Mouse (Mus musculus): Measurements from ENCODE around the gene Lrrc56. TPM values are rescaled to one million over a fixed set of nuclear protein-coding genes. Genes with fewer than 3 reads are reported as not detected.
"Not testable (repeated sequence)": the region's sequence is repeated elsewhere in the genome, so short reads cannot be mapped to it uniquely, and the experiment has no call there.

Lrrc56 gene
- polyA plus RNA-seq, 1 experiment, result 5.8 TPM

DNA sequence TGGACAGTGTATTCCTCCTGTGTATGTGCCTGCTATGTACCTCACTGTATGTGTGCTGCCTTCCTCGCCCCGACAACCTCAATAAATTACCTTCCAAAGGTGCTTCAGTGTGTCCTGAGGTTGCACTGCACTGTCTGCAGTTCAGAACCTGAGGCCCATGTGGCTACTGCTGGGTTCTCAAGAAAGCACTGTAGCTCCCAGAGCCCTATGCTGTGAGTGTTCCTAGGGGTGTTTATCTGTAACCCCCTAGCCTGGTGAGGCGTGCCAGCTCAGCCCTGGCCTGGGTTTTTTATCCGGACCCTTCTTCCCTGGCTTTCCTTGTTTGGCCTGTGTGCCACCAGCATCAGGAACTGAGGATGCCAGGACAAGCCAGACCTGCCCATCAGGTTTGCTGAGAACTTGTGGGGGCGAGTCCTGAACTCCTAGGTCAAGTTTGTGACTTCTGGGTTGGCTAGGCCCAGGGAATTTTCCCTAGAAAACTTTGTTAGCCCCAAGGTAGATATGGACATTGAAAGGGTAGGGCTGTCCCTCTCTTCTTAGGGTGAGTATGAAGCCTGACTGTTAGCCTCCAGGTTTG, 24.7 kb downstream of the Lrrc56 start:
- H3K4me3 ChIP-seq (ENCODE audit: insufficient read depth, low read depth, low read length), result no peak overlapping the region

DNA sequence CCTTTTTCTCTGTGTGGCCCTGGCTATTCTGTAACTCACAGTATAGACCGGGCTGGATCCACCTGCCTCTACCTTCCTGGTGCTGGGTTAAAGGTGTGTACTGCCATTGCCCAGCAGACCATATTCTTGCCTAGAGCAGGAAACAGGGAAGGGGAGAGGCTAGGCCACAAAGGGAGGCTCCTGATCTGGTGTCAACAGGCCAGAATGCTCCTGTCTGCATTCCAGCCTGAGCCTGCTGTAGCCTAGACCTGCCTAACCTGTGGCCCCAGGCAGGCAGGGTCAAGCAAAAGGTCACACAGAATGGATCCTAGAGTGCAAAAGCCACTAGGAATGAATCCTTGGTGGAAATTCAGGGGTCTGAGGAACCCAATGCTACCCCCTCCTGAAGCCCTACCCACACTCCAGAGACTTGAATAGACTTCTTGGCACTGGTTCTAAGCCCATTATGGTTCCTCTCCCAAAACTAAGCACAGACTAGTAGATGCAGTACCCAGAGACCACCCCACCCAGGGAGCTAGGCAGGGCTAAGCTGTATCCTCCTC, 25.7 kb downstream of the Lrrc56 start:
- Histone ChIP-seq H3K27ac (replicated peaks; ENCODE audit: low read depth, low read length) (no peak overlapping the region), H3K4me3 (ENCODE audit: insufficient read depth, low read depth, low read length) (no peak overlapping the region), H3K4me1 (ENCODE audit: control insufficient read depth, insufficient read depth, insufficient read length, low read length) (peaks cover 14% of the 10 kb centered on the region)

More for the DNA sequence above, 24.7 kb downstream of the Lrrc56 start:
- Histone ChIP-seq H3K4me1 (ENCODE audit: control insufficient read depth, insufficient read depth, insufficient read length, low read length) (peaks cover 14% of the 10 kb centered on the region), H3K27ac (replicated peaks; ENCODE audit: low read depth, low read length) (no peak overlapping the region)

DNA sequence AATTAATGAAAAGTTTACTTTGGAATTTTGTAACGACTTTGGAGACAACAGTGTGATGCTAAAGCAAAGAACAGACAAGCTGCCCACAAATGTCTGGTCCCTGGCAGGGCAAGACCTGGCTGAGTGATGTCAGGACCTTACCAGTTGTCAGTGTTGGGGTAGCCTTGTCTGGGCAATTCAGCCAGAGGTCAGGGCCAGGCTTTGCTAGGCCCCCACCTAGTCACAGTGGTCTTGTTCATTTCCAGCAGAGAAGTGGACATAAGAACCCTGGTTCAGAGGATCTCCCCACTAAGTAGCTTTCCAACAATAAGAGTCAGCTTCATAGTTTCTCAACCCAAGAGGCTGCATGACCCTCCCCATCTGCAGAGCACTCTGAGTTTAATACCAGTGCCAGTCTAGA, 26.4 kb downstream of the Lrrc56 start:
- Histone ChIP-seq H3K27ac (replicated peaks; ENCODE audit: low read depth, low read length) (no peak overlapping the region), H3K4me1 (ENCODE audit: control insufficient read depth, insufficient read depth, insufficient read length, low read length) (peaks cover 14% of the 10 kb centered on the region), H3K4me3 (ENCODE audit: insufficient read depth, low read depth, low read length) (no peak overlapping the region)

DNA sequence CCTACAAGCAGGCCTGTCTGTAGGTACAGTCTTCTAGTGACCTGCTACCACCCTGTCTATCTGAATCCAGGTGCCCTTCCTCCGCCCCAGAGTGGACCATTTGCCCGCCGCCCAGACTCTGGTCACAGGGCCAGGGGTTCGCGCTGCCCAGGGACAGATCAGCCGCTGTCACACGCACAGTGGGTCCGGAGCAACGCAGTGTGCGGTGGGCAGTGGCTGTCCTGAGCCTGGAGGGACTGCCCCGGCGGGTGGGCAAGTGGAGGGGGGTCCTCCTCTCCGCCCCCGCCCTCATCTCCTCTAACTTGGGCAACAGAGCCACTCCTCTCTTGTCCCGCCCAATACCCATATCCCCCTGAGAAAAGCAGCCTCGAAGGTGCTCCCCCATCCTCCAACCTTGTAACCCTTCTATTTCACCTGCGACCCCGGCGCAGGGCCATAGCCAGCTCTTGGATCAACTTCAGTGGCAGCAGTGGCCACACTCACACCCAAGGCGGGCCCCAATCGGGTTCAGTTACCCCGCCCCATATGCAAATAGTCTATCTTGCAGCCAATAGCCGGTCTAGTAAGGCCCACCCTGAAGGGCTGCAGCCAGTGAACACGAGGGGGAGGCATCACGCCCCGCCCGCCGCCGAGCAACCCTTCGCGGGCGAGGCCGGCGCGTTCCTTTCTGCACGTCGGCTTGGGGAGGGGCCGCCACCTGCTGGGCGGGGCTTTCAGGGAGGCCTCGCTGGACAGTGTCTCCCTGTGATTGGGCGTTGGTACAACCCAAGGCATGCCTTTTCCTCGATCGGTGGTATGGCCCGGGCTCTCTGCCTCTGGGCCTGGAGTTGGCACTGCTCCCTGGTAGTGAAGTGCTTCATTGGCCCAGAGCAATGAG, 27.5 kb downstream of the Lrrc56 start:
- no peak overlapping the region for H3K27ac ChIP-seq (replicated peaks; ENCODE audit: low read depth, low read length)
- peak overlapping the region; percentile 43 for H3K4me3 ChIP-seq (ENCODE audit: insufficient read depth, low read depth, low read length)
- H3K4me1 ChIP-seq (ENCODE audit: control insufficient read depth, insufficient read depth, insufficient read length, low read length), result peaks cover 13% of the 10 kb centered on the region

DNA sequence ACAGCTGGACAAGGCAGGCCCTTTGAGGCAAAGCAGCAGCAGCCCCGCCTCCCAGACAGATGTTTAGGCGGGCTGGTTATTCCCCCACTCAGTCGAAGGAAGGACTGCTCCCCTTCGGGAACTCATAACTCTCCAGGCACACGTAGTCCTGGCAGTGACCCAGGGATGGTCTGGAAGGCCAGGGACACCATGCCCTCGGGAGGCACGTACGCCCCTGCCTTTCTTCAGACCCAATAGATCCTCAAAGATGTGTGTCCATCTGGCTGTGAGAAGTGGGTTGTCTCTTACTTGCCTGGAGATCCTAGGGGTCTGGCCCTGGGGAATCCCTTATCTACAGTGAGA, 28.1 kb downstream of the Lrrc56 start:
- H3K27ac ChIP-seq (replicated peaks; ENCODE audit: low read depth, low read length), result no peak overlapping the region; the same call in 1 of the 2 replicates
- H3K4me1 ChIP-seq (ENCODE audit: control insufficient read depth, insufficient read depth, insufficient read length, low read length), result peaks cover 9% of the 10 kb centered on the region
- H3K4me3 ChIP-seq (ENCODE audit: insufficient read depth, low read depth, low read length), result peak overlapping the region; percentile 37

DNA sequence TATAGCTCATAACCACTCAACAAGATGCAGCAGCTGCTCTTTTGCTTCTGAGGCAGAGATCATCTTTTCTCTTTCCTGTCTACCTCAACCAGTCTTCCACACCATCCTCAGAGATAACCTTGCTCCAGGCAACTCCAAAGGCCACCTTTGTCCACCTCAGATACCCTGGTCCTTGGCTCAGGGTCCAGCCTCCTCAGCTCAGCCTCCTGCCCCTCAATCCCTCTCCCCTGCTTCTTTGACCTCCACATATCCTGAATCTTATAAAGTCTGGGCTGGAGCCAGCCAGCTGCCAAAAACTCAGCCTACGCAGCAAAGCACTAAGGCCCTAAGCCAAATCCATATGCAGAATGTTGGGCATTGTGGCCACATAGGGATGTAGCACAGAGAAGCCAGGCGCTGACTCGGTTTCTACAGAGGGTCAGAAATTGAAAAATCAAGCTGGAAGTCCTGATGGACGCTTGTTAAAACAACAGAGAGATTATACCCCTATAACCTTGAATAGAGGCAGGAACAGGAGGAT, 28.8 kb downstream of the Lrrc56 start:
- Histone ChIP-seq H3K4me3 (ENCODE audit: insufficient read depth, low read depth, low read length) (no peak overlapping the region), H3K27ac (replicated peaks; ENCODE audit: low read depth, low read length) (no peak overlapping the region), H3K4me1 (ENCODE audit: control insufficient read depth, insufficient read depth, insufficient read length, low read length) (peaks cover 9% of the 10 kb centered on the region)

DNA sequence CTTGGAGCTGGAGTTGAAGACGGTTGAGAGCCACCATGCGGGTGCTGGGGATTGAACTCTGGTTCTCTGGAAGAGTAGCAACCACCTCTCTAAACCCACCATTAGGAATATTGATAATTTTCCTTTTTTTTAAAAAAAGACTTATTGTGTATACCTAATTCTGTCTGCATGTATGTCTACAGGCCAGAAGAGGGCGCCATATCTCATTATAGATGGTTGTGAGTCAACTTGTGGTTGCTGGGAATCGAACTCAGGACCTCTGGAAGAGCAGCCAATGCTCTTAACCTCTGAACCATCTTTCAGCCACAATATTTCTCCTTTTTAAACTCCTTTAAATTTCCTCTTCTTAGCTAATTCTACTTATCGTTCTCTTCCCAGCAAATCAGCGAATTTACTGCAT, 32.6 kb downstream of the Lrrc56 start:
- peaks cover 19% of the 10 kb centered on the region for H3K4me1 ChIP-seq (ENCODE audit: control insufficient read depth, insufficient read depth, insufficient read length, low read length)
- no peak overlapping the region for H3K27ac ChIP-seq (replicated peaks; ENCODE audit: low read depth, low read length)

DNA sequence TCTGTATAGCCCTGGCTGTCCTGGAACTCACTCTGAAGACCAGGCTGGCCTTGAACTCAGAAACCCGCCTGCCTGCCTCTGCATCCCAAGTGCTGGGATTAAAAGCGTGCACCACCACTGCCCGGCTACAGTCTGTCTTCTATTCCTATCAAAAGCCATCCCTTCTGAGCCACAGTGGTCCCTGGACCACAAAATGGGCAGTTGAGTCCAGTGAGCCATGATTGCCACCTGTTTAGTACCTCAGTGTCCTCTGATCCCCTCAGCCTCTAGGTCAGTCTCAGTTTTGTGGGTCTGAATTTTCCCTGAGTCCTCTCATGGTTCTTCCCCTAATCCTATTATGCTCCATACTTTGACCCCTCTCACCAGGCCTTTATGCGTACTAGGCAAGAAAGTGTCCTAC, 33.8 kb downstream of the Lrrc56 start:
- Histone ChIP-seq H3K27ac (replicated peaks; ENCODE audit: low read depth, low read length) (no peak overlapping the region), H3K4me3 (ENCODE audit: insufficient read depth, low read depth, low read length) (no peak overlapping the region), H3K4me1 (ENCODE audit: control insufficient read depth, insufficient read depth, insufficient read length, low read length) (peaks cover 11% of the 10 kb centered on the region)

More for the DNA sequence above, 32.6 kb downstream of the Lrrc56 start:
- H3K4me3 ChIP-seq (ENCODE audit: insufficient read depth, low read depth, low read length), result no peak overlapping the region

DNA sequence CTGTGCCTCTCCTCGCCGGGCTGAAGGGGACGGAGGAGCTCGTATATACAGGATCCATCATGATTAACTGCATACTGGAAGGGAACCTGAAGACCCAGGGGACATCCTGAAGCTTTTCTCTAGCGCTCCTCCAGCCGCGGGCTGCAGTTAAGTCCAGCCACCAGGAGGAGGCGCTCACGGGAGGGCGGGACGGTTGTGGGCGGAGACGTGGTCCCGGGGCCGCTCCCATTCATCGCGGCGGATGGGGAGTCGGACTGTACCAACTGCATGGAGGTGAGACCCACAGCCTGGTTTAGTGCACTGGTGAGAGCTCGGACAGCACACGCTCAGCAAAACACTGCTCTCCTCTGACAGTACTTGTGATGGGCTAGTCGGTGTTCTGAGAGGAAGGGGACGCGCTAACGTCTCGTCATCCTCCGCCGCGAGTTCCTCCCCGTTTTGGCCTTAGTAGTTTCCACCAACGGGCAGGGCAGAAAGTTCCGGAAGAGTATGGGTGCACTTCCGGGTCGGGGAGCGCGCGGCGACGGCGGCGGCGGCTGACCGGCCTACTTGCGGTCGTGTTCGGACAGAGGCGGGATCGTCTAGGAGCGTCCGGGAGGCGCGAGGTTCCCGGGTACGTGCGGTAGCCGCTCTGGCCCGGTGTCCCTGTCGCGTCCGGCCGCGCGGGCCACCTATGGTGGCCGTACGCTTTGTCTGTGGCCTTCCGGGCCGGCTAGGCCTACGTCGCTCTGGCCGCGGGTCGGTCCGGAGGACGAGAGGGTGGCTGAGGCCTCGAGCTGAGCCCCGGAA, 34.5 kb downstream of the Lrrc56 start, which contains the start of gene Phrf1:
Phrf1 (plus strand) TSS at position 506 of the 789 bp plus-strand sequence.
- peak within 1 kb of the TSS; percentile 97 for H3K27ac ChIP-seq (replicated peaks; ENCODE audit: low read depth, low read length)
- peaks cover 9% of the 10 kb centered on the region for H3K4me1 ChIP-seq (ENCODE audit: control insufficient read depth, insufficient read depth, insufficient read length, low read length)
- H3K4me3 ChIP-seq (ENCODE audit: insufficient read depth, low read depth, low read length), result peak within 1 kb of the TSS; percentile 83

DNA sequence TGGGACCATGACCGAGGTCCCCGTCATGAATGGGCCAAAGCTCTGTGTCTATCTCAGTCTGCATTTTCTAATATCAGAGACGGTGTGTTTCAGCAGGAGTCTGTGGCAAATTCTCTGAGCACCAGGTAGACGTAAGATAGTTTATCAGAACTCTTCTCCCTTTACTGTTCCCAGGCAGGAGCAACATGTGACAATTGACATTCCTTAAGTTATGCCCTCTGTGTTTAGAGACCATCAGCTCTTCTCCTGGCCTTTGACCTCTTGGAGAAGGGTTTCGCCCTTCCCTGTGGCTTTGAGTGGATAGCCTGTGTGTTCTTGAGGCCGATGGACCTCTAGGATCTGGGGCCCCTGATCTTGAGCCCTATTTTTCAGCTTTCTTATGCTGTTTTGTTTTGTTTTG, 35.7 kb downstream of the Lrrc56 start:
- Histone ChIP-seq H3K4me3 (ENCODE audit: insufficient read depth, low read depth, low read length) (peak overlapping the region; percentile 83), H3K4me1 (ENCODE audit: control insufficient read depth, insufficient read depth, insufficient read length, low read length) (peaks cover 9% of the 10 kb centered on the region), H3K27ac (replicated peaks; ENCODE audit: low read depth, low read length) (0 out of 2 replicates have a peak overlapping the region, but pooled peaks have one; percentile 19)

DNA sequence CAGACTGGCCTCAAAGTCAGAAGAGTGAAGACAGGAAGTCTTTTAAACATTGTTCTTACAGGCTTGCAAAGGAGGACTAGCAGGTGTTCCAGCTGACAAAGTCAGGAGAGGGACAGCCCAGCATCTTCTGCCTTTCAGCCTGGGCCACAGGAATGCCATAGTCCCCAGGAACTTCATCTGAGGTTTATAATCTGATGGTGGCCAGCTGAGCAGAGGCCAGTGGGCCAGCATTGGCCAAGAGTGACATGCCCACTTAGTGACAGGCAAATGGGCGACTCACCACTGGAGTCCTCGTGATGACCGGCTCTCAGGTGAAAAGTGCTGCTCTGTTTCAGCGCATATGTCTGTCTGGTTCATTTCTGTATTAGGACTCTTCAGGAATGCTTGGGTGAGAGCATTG, 36.6 kb downstream of the Lrrc56 start:
- H3K4me1 ChIP-seq (ENCODE audit: control insufficient read depth, insufficient read depth, insufficient read length, low read length), result peaks cover 9% of the 10 kb centered on the region
- no peak overlapping the region for H3K27ac ChIP-seq (replicated peaks; ENCODE audit: low read depth, low read length)
- no peak overlapping the region for H3K4me3 ChIP-seq (ENCODE audit: insufficient read depth, low read depth, low read length)

DNA sequence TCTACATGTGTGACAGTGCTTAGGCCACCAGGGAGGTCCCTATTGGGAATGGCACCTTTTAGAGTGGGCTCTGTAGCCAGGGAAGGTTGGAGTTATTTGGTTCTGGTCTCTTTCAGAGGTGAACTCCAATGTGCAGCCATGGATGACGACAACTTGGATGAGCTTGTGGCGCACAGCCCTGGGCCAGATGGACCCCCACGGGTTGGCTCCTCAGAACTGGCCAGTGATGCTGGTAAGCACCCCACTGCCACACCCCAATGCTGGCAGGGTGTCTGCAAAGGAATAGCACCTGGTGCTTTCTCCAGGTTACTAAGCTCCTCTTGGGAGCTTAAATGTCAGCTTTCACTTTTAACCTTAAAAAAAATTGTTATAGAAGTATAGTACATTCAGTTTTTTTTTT, 37.2 kb downstream of the Lrrc56 start:
- Histone ChIP-seq H3K4me1 (ENCODE audit: control insufficient read depth, insufficient read depth, insufficient read length, low read length) (peaks cover 9% of the 10 kb centered on the region), H3K27ac (replicated peaks; ENCODE audit: low read depth, low read length) (no peak overlapping the region), H3K4me3 (ENCODE audit: insufficient read depth, low read depth, low read length) (no peak overlapping the region)

DNA sequence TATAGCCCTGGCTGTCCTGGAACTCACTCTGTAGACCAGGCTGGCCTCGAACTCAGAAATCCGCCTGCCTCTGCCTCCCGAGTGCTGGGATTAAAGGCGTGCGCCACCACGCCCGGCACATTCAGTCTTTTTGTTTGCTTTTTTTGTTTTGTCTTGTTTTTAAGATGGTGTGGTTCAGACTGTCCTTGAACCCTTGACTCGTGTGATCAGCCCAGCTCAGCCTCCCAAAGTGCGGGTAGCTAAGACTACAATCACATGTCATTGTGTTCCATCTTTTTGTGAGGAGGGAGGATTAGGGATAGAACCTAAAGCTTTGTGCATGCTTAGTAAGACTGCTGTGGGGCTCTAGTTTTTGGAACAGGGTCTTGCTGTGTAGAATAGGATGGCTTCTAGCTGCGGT, 37.6 kb downstream of the Lrrc56 start:
- no peak overlapping the region for H3K4me3 ChIP-seq (ENCODE audit: insufficient read depth, low read depth, low read length)
- no peak overlapping the region for H3K27ac ChIP-seq (replicated peaks; ENCODE audit: low read depth, low read length)
- H3K4me1 ChIP-seq (ENCODE audit: control insufficient read depth, insufficient read depth, insufficient read length, low read length), result peaks cover 9% of the 10 kb centered on the region

DNA sequence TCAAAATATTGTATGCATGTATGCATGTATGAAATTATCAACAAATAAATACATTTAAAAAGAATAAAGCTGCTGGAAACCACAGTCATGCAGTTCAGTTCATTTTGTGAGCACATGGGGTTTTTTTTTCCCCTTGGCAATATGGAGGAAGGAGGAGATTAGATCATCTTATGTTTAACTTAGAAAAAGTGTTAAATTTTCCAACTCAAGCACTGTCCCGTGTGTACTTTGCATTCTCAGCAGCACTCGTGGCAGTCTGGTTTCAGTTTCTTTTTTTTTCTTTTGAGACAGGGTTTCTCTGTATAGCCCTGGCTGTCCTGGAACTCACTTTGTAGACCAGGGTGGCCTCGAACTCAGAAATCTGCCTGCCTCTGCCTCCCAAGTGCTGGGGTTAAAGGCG, 56.5 kb downstream of the Lrrc56 start:
- not testable (repeated sequence) for H3K4me3 ChIP-seq (ENCODE audit: insufficient read depth, low read depth, low read length); H3K4me1 ChIP-seq (ENCODE audit: control insufficient read depth, insufficient read depth, insufficient read length, low read length); H3K27ac ChIP-seq (replicated peaks; ENCODE audit: low read depth, low read length)

DNA sequence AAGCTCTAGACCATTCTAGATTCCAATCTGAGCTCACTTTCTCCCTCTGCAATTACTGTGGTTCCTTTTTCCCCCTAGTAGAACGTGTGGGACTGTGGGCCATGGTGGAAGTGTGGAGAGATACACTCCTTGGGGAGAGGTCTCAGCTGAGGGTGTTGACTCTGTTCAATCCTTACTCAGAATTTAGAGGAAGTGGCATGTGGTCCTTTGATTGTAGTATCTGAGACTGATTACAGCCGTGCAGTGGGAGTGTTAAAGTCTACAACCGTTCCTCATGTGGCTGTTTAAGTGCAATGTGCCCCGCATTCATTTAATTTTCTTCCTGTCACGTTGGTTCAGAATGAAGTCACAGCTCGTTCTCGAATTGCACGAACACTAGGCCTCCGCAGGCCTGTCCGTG, 62.2 kb downstream of the Lrrc56 start:
- Histone ChIP-seq H3K4me1 (ENCODE audit: control insufficient read depth, insufficient read depth, insufficient read length, low read length) (no peaks in the 10 kb centered on the region; the same call in 1 of the 2 replicates), H3K27ac (replicated peaks; ENCODE audit: low read depth, low read length) (no peak overlapping the region), H3K4me3 (ENCODE audit: insufficient read depth, low read depth, low read length) (no peak overlapping the region)

Data from brown adipose tissue, adult 24 weeks (tissue).